Mouse (Mus musculus): ENCODE results near the gene Epb41l3. TPM values are rescaled to one million over a fixed set of nuclear protein-coding genes. Genes with fewer than 3 reads are reported as not detected.
A peak's percentile ranks its signal among the peaks of the same experiment; 100 is the strongest.

Gene Epb41l3
- polyA plus RNA-seq (2014; fragmentation: Nextera tagmentation; extraction: Ambion mirVana): 75.0 and 77.9 TPM in 2 replicates

DNA sequence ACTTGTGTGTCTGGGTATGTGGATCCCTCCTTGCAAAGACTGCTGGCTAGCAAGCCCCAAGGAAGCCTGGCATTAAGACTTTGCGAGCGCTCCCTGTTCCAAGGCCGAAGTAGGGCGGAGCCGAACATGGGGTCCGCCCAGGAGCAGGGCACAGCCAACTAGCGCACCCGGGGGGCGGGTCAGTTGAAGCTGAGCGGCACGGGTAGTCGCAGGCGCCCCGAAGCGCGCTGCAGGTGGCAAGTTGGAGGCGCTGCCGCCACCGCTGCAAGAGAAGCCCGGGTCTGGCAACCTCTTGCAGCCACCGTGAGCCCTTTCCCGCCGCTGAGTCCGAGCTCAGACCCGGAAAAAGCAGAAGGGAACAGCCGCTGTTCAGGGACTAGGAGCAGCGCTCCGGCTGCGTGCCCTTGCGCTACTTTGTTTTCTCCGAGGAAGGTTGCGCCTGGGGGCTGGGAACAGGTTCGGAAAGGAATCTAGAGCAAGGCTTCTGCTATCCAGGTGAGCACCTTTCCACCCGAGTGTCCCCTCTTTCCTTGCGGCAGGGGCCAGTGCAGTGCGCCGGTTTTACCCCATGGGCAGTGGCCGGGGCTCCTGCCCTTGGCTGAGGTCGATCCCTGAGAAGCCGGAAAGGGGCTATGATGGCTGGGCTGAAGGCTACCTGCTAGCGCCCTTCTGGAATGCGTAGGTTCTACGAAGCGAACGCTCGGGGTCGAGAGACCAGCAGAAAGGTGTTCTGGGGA lies at the start of gene Epb41l3:
Epb41l3 (plus strand) TSS at position 183 of the 737 bp plus-strand sequence.
- H3K9me3 ChIP-seq (ENCODE audit: control insufficient read depth, low read depth, low read length): no peaks in the 10 kb centered on the region
- H3K9ac ChIP-seq (replicated peaks; ENCODE audit: low read depth, low read length): no peak within 1 kb of the TSS; the same call in 1 of the 2 replicates
- H3K27me3 ChIP-seq (ENCODE audit: control insufficient read depth, insufficient read depth, low read length): peaks cover 8% of the 10 kb centered on the region; the same call in 1 of the 2 replicates
- H3K27ac ChIP-seq (ENCODE audit: low read length): no peak within 1 kb of the TSS
- H3K4me1 ChIP-seq (ENCODE audit: control insufficient read depth, insufficient read depth, low read length): peaks cover 12% of the 10 kb centered on the region; the same call in 1 of the 2 replicates
- under 1% methylated on average over 46 of the region's 47 CpGs for WGBS
- peak within 1 kb of the TSS; percentile 53 for H3K4me3 ChIP-seq (ENCODE audit: low read depth, low read length)
- H3K36me3 ChIP-seq (ENCODE audit: control insufficient read depth, insufficient read depth, low read length): no peaks in the 10 kb centered on the region
- peak within 1 kb of the TSS; percentile 99 for H3K4me2 ChIP-seq (replicated peaks; ENCODE audit: low read depth, low read length)
- ATAC-seq (ENCODE audit: insufficient number of reproducible peaks, insufficient read depth, low FRiP score, low read depth): peak; percentile 92

DNA sequence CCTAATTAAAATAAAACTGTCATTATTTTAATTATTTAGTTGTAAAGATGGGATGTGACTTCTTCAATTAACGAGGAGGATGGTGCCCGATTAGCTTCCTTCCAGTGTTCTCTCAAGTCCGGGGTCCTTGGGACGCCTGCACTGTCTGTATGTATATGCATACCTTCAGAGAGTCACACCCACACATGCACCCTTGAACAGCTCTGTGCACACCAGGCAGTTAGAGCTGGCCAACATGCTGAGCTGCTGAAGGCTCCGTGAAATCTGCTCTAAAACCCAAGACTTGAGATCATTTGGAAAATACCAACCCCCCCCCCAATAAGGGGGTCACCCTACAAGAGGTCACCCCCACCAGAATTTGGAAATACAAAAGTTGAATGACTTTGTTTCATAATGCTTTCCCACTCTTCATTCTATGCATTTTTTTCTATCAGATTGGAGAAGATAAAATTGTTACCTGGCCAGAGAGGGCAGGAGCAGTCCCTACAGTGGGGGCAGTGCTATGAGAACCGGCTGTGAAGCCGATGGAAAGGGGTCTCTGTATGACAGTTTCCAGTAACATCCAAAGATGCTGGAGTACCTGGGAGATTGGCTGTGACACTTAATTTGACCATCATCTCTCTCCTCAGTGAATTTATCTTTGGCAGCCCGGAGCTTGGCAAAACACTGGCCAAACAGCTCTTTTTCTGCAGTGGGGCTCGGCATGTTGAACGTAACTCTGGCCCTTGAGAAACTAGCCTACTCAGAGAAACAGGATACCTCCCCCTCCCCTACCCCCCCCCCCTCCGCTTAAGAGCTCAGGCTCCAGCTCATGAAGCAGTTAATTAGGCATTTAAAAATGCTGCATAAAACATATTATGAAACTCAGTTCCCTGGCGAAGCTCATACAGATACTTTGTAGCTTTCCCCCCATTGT lies 36.5 kb upstream of the Epb41l3 start:
- no peak for ATAC-seq (ENCODE audit: insufficient number of reproducible peaks, insufficient read depth, low FRiP score, low read depth)
- WGBS: 70% methylated on average over 12 of the region's 12 CpGs
- Histone ChIP-seq H3K36me3 (ENCODE audit: control insufficient read depth, insufficient read depth, low read length) (no peaks in the 10 kb centered on the region), H3K4me2 (replicated peaks; ENCODE audit: low read depth, low read length) (no peak overlapping the region), H3K4me1 (ENCODE audit: control insufficient read depth, insufficient read depth, low read length) (no peaks in the 10 kb centered on the region), H3K9me3 (ENCODE audit: control insufficient read depth, low read depth, low read length) (no peaks in the 10 kb centered on the region), H3K27me3 (ENCODE audit: control insufficient read depth, insufficient read depth, low read length) (no peaks in the 10 kb centered on the region), H3K27ac (ENCODE audit: low read length) (no peak overlapping the region), H3K9ac (replicated peaks; ENCODE audit: low read depth, low read length) (no peak overlapping the region), H3K4me3 (ENCODE audit: low read depth, low read length) (no peak overlapping the region)

DNA sequence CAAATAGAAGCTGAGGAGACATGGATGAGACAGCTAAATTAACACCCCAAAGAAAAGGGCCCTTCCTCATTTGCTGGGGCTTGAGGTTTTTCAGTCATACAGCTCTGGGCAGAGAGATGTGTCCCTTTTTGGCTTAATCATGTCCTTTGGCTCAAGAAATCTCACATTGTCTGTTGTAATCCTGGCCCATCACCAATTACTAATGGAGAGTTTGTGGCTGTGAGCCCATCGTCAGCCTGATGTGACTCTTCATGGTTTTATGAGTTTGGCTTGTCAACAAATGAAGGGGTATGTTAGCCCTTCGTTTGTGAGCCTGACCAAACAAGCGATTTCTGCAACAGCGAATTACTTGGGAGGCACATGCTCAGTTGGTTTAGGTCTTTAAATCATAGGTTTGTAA lies 34.0 kb upstream of the Epb41l3 start:
- no peak overlapping the region for H3K4me2 ChIP-seq (replicated peaks; ENCODE audit: low read depth, low read length)
- no peaks in the 10 kb centered on the region for H3K27me3 ChIP-seq (ENCODE audit: control insufficient read depth, insufficient read depth, low read length)
- H3K36me3 ChIP-seq (ENCODE audit: control insufficient read depth, insufficient read depth, low read length): no peaks in the 10 kb centered on the region
- no peak overlapping the region for H3K9ac ChIP-seq (replicated peaks; ENCODE audit: low read depth, low read length)
- H3K27ac ChIP-seq (ENCODE audit: low read length): no peak overlapping the region
- WGBS: 67% methylated on average over 4 of the region's 4 CpGs
- no peak for ATAC-seq (ENCODE audit: insufficient number of reproducible peaks, insufficient read depth, low FRiP score, low read depth)
- H3K9me3 ChIP-seq (ENCODE audit: control insufficient read depth, low read depth, low read length): peaks cover 4% of the 10 kb centered on the region; the same call in 1 of the 2 replicates
- H3K4me3 ChIP-seq (ENCODE audit: low read depth, low read length): no peak overlapping the region
- no peaks in the 10 kb centered on the region for H3K4me1 ChIP-seq (ENCODE audit: control insufficient read depth, insufficient read depth, low read length)

DNA sequence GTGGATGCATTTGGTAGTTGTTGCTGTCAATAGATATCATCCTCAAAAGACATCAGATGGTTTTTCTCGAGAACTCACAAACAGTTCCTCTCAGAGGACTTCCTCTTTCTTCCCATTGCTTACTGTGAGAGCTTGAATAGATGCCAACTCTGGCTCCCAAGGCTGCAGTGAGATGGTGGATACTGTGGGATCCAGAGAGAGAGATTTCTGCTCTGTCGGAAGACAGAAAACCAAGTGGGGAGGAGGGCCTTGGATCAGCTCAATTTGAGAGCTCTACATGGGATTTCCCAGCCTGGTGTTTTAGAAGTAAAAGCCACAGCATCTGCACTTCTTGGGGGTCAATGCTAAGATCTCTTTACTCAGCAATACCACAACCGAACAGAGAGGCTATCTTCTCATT lies 26.7 kb upstream of the Epb41l3 start:
- no peaks in the 10 kb centered on the region for H3K27me3 ChIP-seq (ENCODE audit: control insufficient read depth, insufficient read depth, low read length)
- H3K9ac ChIP-seq (replicated peaks; ENCODE audit: low read depth, low read length): no peak overlapping the region
- H3K27ac ChIP-seq (ENCODE audit: low read length): no peak overlapping the region
- H3K9me3 ChIP-seq (ENCODE audit: control insufficient read depth, low read depth, low read length): peaks cover 4% of the 10 kb centered on the region; the same call in 1 of the 2 replicates
- no peaks in the 10 kb centered on the region for H3K36me3 ChIP-seq (ENCODE audit: control insufficient read depth, insufficient read depth, low read length)
- H3K4me1 ChIP-seq (ENCODE audit: control insufficient read depth, insufficient read depth, low read length): no peaks in the 10 kb centered on the region
- H3K4me2 ChIP-seq (replicated peaks; ENCODE audit: low read depth, low read length): no peak overlapping the region
- no peak for ATAC-seq (ENCODE audit: insufficient number of reproducible peaks, insufficient read depth, low FRiP score, low read depth)
- WGBS: 69% methylated on average over 3 of the region's 3 CpGs
- no peak overlapping the region for H3K4me3 ChIP-seq (ENCODE audit: low read depth, low read length)

DNA sequence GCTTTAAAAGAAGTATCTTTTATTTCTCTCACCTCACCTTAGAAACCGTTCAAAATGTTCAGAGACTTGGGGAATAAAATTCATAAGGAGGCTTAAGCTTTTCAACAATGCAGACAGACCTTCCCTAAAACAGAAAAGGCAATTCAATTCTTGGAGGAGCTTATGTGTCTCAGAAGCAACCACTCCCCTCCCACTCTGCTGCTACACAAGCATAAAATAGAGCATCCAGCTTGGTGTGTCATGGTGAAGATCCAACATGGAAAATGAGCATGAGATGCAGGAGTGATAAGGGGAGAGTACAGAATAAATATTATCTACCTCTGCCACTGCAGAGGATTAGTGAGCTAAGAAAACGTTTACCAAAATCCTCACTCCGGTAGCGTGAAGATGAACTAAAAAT lies 21.5 kb upstream of the Epb41l3 start:
- no peaks in the 10 kb centered on the region for H3K27me3 ChIP-seq (ENCODE audit: control insufficient read depth, insufficient read depth, low read length)

DNA sequence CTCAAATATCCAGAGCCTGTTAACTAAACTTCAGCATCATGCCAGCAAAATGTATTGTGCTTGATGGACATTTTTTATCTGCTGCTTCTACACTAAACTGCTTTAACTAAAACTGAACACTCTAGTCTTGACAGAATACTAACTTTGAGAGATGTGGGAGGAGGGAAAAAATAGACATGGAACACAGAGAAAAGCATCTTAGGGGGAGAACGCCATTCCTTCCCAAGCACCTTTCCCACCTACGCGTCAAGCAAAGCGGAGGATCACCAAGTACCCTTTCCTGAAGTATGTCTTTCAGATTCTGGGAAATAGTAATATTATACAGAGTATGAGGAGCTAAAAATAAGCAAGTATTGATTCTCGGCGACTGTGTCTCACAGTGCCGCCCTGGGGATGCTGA lies 15.7 kb upstream of the Epb41l3 start:
- H3K27me3 ChIP-seq (ENCODE audit: control insufficient read depth, insufficient read depth, low read length): no peaks in the 10 kb centered on the region
- WGBS: 89% methylated on average over 7 of the region's 7 CpGs
- no peak for ATAC-seq (ENCODE audit: insufficient number of reproducible peaks, insufficient read depth, low FRiP score, low read depth)

More for the DNA sequence above, 21.5 kb upstream of the Epb41l3 start:
- ATAC-seq (ENCODE audit: insufficient number of reproducible peaks, insufficient read depth, low FRiP score, low read depth): no peak
- no peak overlapping the region for H3K27ac ChIP-seq (ENCODE audit: low read length)
- no peaks in the 10 kb centered on the region for H3K4me1 ChIP-seq (ENCODE audit: control insufficient read depth, insufficient read depth, low read length)
- no peaks in the 10 kb centered on the region for H3K9me3 ChIP-seq (ENCODE audit: control insufficient read depth, low read depth, low read length)
- no peak overlapping the region for H3K4me2 ChIP-seq (replicated peaks; ENCODE audit: low read depth, low read length)
- WGBS: 52% methylated on average over 4 of the region's 4 CpGs
- no peak overlapping the region for H3K4me3 ChIP-seq (ENCODE audit: low read depth, low read length)
- H3K36me3 ChIP-seq (ENCODE audit: control insufficient read depth, insufficient read depth, low read length): no peaks in the 10 kb centered on the region
- H3K9ac ChIP-seq (replicated peaks; ENCODE audit: low read depth, low read length): no peak overlapping the region

DNA sequence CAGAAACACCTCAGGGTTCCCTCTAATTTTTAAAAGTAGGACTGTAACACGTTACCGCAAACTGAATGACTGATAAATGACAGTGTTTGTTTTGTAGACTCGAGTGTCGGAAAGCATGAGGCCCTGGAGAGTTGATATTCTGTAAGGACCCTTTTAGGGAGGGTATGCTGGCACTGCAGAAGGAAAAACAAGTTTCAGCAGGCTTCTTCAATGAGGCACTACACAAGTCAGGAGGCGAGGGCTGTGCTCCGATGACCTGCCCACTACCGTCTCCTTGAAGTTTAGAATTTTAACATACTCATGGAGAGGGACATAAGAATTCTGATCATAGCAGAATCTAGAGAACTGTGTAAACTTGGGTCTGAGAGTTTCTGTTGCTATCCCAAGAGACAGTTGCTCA lies 15.1 kb upstream of the Epb41l3 start:
- no peak overlapping the region for H3K4me2 ChIP-seq (replicated peaks; ENCODE audit: low read depth, low read length)
- no peaks in the 10 kb centered on the region for H3K4me1 ChIP-seq (ENCODE audit: control insufficient read depth, insufficient read depth, low read length)
- H3K9ac ChIP-seq (replicated peaks; ENCODE audit: low read depth, low read length): no peak overlapping the region
- no peak for ATAC-seq (ENCODE audit: insufficient number of reproducible peaks, insufficient read depth, low FRiP score, low read depth)
- 70% methylated on average over 7 of the region's 7 CpGs for WGBS
- H3K27me3 ChIP-seq (ENCODE audit: control insufficient read depth, insufficient read depth, low read length): no peaks in the 10 kb centered on the region
- no peak overlapping the region for H3K4me3 ChIP-seq (ENCODE audit: low read depth, low read length)
- no peaks in the 10 kb centered on the region for H3K9me3 ChIP-seq (ENCODE audit: control insufficient read depth, low read depth, low read length)
- H3K27ac ChIP-seq (ENCODE audit: low read length): no peak overlapping the region
- H3K36me3 ChIP-seq (ENCODE audit: control insufficient read depth, insufficient read depth, low read length): no peaks in the 10 kb centered on the region

More for the DNA sequence above, 15.7 kb upstream of the Epb41l3 start:
- Histone ChIP-seq H3K4me2 (replicated peaks; ENCODE audit: low read depth, low read length) (no peak overlapping the region), H3K27ac (ENCODE audit: low read length) (no peak overlapping the region), H3K9ac (replicated peaks; ENCODE audit: low read depth, low read length) (no peak overlapping the region), H3K4me1 (ENCODE audit: control insufficient read depth, insufficient read depth, low read length) (no peaks in the 10 kb centered on the region), H3K36me3 (ENCODE audit: control insufficient read depth, insufficient read depth, low read length) (no peaks in the 10 kb centered on the region), H3K9me3 (ENCODE audit: control insufficient read depth, low read depth, low read length) (no peaks in the 10 kb centered on the region), H3K4me3 (ENCODE audit: low read depth, low read length) (no peak overlapping the region)

DNA sequence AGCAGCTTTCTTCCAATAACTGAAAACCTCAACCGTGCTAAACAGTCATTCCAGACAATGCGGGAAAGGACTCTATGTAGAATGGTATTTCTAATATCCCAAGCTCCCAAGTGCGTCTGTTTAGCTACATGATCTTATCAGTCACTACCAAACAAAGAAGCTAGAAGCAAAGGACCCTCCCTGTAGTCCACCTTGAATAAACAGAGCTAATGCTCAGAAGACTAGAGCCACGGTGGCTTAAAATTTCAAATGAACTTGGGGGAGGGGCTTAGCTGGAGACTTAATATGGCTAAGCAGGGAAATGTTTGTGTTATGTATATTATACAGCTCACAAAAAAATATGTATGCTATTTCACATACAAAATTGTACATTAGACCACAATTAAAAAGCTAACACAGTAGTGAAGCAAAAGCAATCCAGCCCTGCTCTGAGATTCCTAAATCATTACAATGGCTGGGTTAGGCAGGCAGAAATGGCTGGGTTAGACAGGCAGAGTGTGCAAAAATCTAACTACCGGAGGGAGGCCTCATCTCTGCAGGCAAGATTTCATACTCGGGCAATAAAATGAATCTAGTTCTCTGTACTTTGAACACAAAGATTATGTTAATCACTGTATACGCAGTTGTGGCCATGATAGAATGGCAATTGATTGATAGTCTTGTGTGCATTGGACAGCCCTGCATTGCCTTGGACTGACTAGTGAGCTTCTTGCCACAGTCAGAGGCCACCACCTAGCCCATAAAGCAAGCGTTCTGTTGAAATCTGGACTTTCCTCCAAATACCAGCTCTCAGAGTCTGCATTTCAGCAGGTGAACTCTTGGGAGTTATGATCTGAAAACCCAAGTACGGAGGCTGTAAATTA lies 13.4 kb upstream of the Epb41l3 start:
- Histone ChIP-seq H3K27me3 (ENCODE audit: control insufficient read depth, insufficient read depth, low read length) (no peaks in the 10 kb centered on the region), H3K27ac (ENCODE audit: low read length) (no peak overlapping the region), H3K4me2 (replicated peaks; ENCODE audit: low read depth, low read length) (no peak overlapping the region), H3K9me3 (ENCODE audit: control insufficient read depth, low read depth, low read length) (no peaks in the 10 kb centered on the region), H3K36me3 (ENCODE audit: control insufficient read depth, insufficient read depth, low read length) (no peaks in the 10 kb centered on the region), H3K4me3 (ENCODE audit: low read depth, low read length) (no peak overlapping the region), H3K4me1 (ENCODE audit: control insufficient read depth, insufficient read depth, low read length) (no peaks in the 10 kb centered on the region), H3K9ac (replicated peaks; ENCODE audit: low read depth, low read length) (no peak overlapping the region)
- WGBS: 45% methylated on average over 9 of the region's 9 CpGs
- ATAC-seq (ENCODE audit: insufficient number of reproducible peaks, insufficient read depth, low FRiP score, low read depth): peak; percentile 61; the same call in 1 of the 2 replicates

Measured in stomach, embryonic 14.5 days (tissue).